Mouse (Mus musculus): ENCODE results near the gene Kcnip2. TPM values are rescaled to one million over a fixed set of nuclear protein-coding genes. Genes with fewer than 3 reads are reported as not detected.

Gene Kcnip2
- polyA plus RNA-seq, 1 experiment from 2014 or later = 2.4 TPM

DNA sequence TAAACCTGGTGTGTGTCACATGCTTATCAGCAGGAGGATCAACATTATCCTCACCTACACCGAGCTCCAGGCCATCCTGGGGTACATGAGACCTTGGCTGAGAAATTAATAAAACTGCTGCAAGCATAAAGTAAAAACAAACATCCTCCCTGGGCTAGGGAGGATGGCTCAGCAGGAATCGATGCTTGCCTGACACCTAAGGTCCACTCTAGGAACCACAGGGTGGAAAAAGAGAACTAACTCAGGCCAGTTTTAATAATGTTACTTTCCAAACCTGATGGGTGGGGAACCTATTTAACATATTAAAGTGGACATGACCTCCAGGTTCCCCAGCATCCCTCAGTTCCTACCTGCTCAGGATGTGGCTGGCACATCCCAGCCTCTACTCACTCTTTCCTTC lies 14.8 kb upstream of the Kcnip2 start:
- Histone ChIP-seq H3K36me3 (replicated peaks) (0 out of 2 replicates have a peak, but pooled peaks cover 3% of the 10 kb centered on the region), H3K4me2 (no peak overlapping the region), H3K9me3 (replicated peaks) (no peaks in the 10 kb centered on the region), H3K27ac (replicated peaks) (no peak overlapping the region), H3K9ac (no peak overlapping the region), H3K4me3 (replicated peaks) (no peak overlapping the region), H3K4me1 (replicated peaks) (no peaks in the 10 kb centered on the region; the same call in 1 of the 2 replicates), H3K27me3 (no peaks in the 10 kb centered on the region)
- no peak for ATAC-seq (ENCODE audit: insufficient read depth)
- WGBS (ENCODE audit: insufficient replicate concordance) = 40% methylated on average over 2 of the region's 2 CpGs

DNA sequence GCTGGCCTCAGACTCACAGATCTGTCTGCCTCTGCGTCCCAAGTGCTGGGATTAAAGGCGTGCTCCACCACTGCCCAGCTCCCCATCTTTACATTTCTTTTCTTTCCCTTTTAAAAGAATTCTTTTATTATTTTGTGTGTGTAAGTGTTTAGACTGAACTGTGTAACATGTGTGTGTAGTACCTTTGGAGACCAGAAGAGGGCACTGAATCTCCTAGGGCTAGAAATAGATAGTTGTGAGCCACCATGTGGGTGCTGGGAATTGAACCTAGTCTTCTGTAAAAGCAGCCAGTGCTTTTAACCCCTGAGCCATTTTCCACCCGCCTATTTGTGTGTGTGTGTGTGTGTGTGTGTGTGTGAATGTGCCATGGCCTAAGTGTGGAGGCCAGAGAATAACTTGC lies 11.9 kb upstream of the Kcnip2 start:
- ATAC-seq (ENCODE audit: insufficient read depth) = no peak
- Histone ChIP-seq H3K36me3 (replicated peaks) (0 out of 2 replicates have a peak, but pooled peaks cover 3% of the 10 kb centered on the region), H3K4me3 (replicated peaks) (no peak overlapping the region), H3K4me1 (replicated peaks) (no peaks in the 10 kb centered on the region; the same call in 1 of the 2 replicates), H3K27me3 (no peaks in the 10 kb centered on the region), H3K4me2 (no peak overlapping the region), H3K27ac (replicated peaks) (no peak overlapping the region), H3K9ac (no peak overlapping the region), H3K9me3 (replicated peaks) (no peaks in the 10 kb centered on the region)
- 73% methylated on average over 3 of the region's 3 CpGs for WGBS (ENCODE audit: insufficient replicate concordance)

DNA sequence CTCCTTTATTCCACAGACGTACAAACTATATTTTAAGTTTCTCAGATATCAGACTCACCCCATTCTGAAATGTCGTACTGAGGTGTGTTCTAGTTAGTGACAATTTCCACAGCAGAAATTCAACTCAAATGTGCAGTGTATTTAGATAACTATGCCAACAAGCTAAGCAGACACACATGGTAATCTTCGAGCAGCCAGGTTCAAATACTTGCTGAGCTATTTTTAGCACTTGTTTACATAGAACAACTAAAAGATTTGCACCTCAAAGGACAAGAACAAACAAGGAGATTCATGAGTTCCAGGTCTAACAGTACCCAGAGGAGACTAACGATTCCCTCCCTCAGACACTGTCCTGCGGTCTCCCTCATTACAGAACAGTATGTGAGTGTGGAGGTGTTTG lies 11.3 kb upstream of the Kcnip2 start:
- 0 out of 2 replicates have a peak, but pooled peaks cover 3% of the 10 kb centered on the region for H3K36me3 ChIP-seq (replicated peaks)
- no peak overlapping the region for H3K4me2 ChIP-seq
- WGBS (ENCODE audit: insufficient replicate concordance) = 59% methylated on average over 5 of the region's 5 CpGs
- no peaks in the 10 kb centered on the region for H3K9me3 ChIP-seq (replicated peaks)
- no peaks in the 10 kb centered on the region for H3K27me3 ChIP-seq
- no peaks in the 10 kb centered on the region; the same call in 1 of the 2 replicates for H3K4me1 ChIP-seq (replicated peaks)
- H3K27ac ChIP-seq (replicated peaks) = no peak overlapping the region
- H3K9ac ChIP-seq = no peak overlapping the region
- ATAC-seq (ENCODE audit: insufficient read depth) = no peak
- H3K4me3 ChIP-seq (replicated peaks) = no peak overlapping the region

DNA sequence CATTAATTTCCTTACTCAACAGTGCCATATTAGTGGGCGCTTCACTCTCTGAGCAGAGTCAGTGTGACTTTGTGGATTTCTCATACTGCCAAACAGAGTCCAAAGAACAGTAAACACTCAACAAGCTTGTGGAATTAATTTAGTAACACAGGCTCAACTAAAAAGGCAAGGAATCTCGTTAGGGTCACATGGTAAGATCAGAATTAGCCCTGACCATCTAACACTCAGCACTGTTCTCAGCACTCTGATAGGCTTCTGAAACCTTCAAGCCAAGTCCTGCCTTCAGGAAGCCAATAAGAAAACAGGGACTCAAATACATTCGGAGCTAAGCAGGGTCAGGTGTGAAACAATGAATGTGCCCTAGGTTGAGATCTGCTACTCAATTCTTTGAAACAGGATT lies 10.3 kb upstream of the Kcnip2 start:
- no peak overlapping the region for H3K4me3 ChIP-seq (replicated peaks)
- 59% methylated on average over 3 of the region's 3 CpGs for WGBS (ENCODE audit: insufficient replicate concordance)

DNA sequence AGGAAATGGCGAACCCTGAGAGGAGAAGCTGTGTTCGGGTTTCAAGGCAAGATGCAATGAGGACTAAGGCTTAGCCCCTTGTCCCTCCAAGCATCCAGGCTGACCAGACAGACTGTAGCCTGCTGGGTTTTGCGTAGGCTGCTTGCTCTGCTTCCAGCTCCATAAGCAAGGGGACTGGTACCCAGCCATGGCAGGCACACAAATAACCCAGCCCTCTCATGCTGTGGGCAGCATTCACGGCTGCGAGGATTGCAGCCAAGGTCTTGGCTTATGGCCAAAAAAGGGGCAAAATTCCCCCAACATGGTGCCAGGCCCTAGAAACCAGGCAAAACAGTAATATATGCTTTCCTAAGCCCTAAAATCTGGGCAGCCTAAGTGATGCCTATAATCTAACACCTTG lies 6.0 kb upstream of the Kcnip2 start:
- Histone ChIP-seq H3K4me3 (replicated peaks) (no peak overlapping the region), H3K4me1 (replicated peaks) (no peaks in the 10 kb centered on the region; the same call in 1 of the 2 replicates), H3K9ac (no peak overlapping the region), H3K9me3 (replicated peaks) (no peaks in the 10 kb centered on the region), H3K27me3 (peaks cover 11% of the 10 kb centered on the region), H3K36me3 (replicated peaks) (no peaks in the 10 kb centered on the region), H3K27ac (replicated peaks) (no peak overlapping the region), H3K4me2 (no peak overlapping the region)
- 66% methylated on average over 5 of the region's 5 CpGs for WGBS (ENCODE audit: insufficient replicate concordance)
- ATAC-seq (ENCODE audit: insufficient read depth) = no peak

More for the DNA sequence above, 10.3 kb upstream of the Kcnip2 start:
- ATAC-seq (ENCODE audit: insufficient read depth) = no peak
- H3K27ac ChIP-seq (replicated peaks) = no peak overlapping the region
- no peaks in the 10 kb centered on the region; the same call in 1 of the 2 replicates for H3K4me1 ChIP-seq (replicated peaks)
- no peaks in the 10 kb centered on the region for H3K27me3 ChIP-seq
- H3K9ac ChIP-seq = no peak overlapping the region
- no peaks in the 10 kb centered on the region for H3K9me3 ChIP-seq (replicated peaks)
- H3K4me2 ChIP-seq = no peak overlapping the region
- H3K36me3 ChIP-seq (replicated peaks) = 0 out of 2 replicates have a peak, but pooled peaks cover 3% of the 10 kb centered on the region

DNA sequence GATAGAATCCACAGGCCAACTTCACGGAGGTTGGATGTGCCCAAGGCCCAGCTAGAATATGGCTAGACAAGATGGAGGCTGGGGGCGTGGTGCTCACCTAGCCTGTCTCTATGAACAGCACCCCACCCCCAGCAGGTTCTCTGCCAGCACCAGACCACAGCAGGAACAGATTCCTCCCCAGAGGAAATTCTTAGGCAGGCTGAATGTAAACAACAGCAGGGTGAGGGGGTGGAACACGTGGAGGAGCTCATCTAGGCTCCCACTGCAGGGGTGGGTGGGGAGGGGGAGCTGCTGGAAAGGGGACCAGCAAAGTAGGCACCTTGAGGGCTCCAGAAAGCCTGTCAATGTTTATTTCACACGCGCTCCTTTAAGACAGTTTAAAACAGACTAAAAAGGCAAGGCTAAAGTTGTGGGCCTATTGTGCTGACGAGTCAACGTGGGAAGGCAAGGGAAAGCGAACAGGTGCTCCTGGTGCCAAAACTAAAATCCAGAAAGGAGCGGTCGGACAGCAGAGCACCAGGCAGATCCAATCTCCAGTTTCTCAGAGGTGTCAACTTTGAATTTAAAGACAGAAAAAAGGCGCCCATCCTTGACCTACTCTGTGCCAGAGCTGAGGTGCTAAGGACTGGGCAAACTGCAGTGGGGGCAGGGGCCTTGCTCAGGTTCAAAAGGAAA lies 2.1 kb upstream of the Kcnip2 start:
- Histone ChIP-seq H3K36me3 (replicated peaks) (no peaks in the 10 kb centered on the region), H3K4me3 (replicated peaks) (no peak overlapping the region), H3K4me1 (replicated peaks) (peaks cover 15% of the 10 kb centered on the region), H3K27me3 (peaks cover 50% of the 10 kb centered on the region), H3K9me3 (replicated peaks) (no peaks in the 10 kb centered on the region), H3K9ac (no peak overlapping the region), H3K27ac (replicated peaks) (no peak overlapping the region), H3K4me2 (no peak overlapping the region)
- ATAC-seq (ENCODE audit: insufficient read depth) = no peak
- WGBS (ENCODE audit: insufficient replicate concordance) = 60% methylated on average over 11 of the region's 11 CpGs

DNA sequence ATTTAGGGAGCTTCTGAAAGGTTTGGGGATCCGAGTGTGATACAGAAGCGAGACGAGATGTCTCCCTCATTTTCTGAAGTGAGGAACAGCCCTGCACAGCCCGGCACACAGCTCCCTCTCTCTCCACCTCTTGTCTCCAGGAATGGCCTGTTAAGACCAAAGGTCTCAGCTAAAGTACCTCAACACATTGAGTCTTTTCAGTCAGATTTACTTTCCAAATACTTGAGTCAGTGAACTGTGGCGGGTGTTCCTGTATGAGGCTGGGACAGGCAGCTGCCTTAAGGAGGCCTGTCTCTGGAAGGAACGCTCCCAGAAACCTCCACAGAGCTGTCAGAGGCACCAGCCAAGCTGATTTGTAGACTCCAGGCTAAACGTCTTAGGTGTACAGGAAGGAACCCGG lies 866 bp upstream of the Kcnip2 start:
- H3K4me1 ChIP-seq (replicated peaks) = peaks cover 26% of the 10 kb centered on the region
- WGBS (ENCODE audit: insufficient replicate concordance) = 44% methylated on average over 8 of the region's 8 CpGs
- peaks cover 62% of the 10 kb centered on the region for H3K27me3 ChIP-seq
- no peak for ATAC-seq (ENCODE audit: insufficient read depth)
- no peak overlapping the region for H3K9ac ChIP-seq
- H3K4me3 ChIP-seq (replicated peaks) = no peak overlapping the region
- no peaks in the 10 kb centered on the region for H3K36me3 ChIP-seq (replicated peaks)
- H3K27ac ChIP-seq (replicated peaks) = no peak overlapping the region
- H3K4me2 ChIP-seq = no peak overlapping the region
- no peaks in the 10 kb centered on the region for H3K9me3 ChIP-seq (replicated peaks)

DNA sequence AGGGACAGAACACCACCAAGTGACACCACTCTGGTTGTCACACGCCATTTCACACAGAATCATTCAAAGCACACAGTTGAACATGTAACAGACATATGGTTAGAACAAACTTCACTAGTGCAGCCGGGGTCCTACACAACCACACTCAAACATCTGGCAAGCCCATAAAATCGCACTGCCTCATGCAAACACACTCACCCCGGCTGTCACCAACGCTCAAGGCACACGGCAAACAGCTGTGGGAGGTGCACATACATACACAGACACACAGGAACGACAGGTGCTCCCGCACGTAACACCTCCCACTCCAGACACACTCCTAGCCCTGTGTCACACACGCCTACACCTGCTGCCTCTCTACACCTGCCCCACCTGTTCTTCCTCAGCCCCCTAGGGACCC lies 691 bp downstream of the Kcnip2 start:
- WGBS (ENCODE audit: insufficient replicate concordance) = 55% methylated on average over 10 of the region's 10 CpGs
- Histone ChIP-seq H3K27me3 (peaks cover 68% of the 10 kb centered on the region), H3K4me3 (replicated peaks) (no peak overlapping the region), H3K9ac (no peak overlapping the region), H3K36me3 (replicated peaks) (no peaks in the 10 kb centered on the region), H3K9me3 (replicated peaks) (no peaks in the 10 kb centered on the region), H3K27ac (replicated peaks) (no peak overlapping the region), H3K4me2 (peak overlapping the region; percentile 56), H3K4me1 (replicated peaks) (peaks cover 26% of the 10 kb centered on the region)
- no peak for ATAC-seq (ENCODE audit: insufficient read depth)

DNA sequence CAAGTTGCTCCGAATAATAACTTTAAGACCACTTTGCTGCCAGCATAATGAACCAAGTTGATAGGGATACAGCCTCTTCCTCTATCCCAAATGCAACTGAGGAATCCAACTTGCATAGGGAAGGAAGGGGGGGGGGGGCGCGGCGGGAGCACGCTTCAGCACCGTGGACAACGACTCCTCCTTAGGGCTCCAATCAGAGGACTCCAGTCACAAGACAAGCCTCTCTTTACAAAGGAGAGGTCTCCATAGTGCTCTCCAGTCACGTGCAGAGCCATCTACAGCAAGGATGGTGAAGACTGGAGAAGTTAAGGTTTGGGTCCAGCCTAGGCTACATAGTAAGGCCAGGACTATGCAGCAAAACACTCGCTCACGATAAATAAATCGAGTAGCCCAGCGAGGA lies 2.1 kb downstream of the Kcnip2 start:
- 13% methylated on average over 12 of the region's 12 CpGs for WGBS (ENCODE audit: insufficient replicate concordance)
- Histone ChIP-seq H3K36me3 (replicated peaks) (no peaks in the 10 kb centered on the region), H3K27me3 (peaks cover 68% of the 10 kb centered on the region), H3K27ac (replicated peaks) (no peak overlapping the region), H3K9me3 (replicated peaks) (no peaks in the 10 kb centered on the region), H3K9ac (no peak overlapping the region), H3K4me3 (replicated peaks) (no peak overlapping the region), H3K4me1 (replicated peaks) (peaks cover 26% of the 10 kb centered on the region), H3K4me2 (no peak overlapping the region)
- no peak for ATAC-seq (ENCODE audit: insufficient read depth)

DNA sequence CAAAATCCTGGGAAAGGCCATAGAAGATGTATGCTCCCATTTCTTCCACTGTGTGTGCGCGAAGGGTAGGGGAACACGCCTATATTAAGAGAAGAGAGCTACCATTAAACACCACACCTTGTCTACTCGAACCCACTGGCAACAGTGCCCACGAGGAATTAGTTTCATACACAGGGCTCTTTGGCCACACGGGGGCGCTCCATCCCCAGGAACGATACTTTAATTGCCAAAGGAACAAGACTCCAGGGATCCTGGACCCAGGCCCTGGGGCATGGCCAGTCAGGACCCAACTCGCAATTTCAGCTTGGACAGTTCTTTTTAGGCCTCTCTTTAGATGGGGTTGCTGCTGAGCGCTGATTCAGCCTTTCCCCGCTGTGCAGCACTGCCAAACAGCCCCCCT lies 2.6 kb downstream of the Kcnip2 start:
- no peak overlapping the region for H3K9ac ChIP-seq
- H3K27ac ChIP-seq (replicated peaks) = no peak overlapping the region
- no peaks in the 10 kb centered on the region for H3K36me3 ChIP-seq (replicated peaks)
- ATAC-seq (ENCODE audit: insufficient read depth) = no peak
- H3K9me3 ChIP-seq (replicated peaks) = no peaks in the 10 kb centered on the region
- no peak overlapping the region for H3K4me3 ChIP-seq (replicated peaks)
- H3K27me3 ChIP-seq = peaks cover 68% of the 10 kb centered on the region
- H3K4me1 ChIP-seq (replicated peaks) = peaks cover 26% of the 10 kb centered on the region
- WGBS (ENCODE audit: insufficient replicate concordance) = 5% methylated on average over 11 of the region's 11 CpGs
- no peak overlapping the region for H3K4me2 ChIP-seq

DNA sequence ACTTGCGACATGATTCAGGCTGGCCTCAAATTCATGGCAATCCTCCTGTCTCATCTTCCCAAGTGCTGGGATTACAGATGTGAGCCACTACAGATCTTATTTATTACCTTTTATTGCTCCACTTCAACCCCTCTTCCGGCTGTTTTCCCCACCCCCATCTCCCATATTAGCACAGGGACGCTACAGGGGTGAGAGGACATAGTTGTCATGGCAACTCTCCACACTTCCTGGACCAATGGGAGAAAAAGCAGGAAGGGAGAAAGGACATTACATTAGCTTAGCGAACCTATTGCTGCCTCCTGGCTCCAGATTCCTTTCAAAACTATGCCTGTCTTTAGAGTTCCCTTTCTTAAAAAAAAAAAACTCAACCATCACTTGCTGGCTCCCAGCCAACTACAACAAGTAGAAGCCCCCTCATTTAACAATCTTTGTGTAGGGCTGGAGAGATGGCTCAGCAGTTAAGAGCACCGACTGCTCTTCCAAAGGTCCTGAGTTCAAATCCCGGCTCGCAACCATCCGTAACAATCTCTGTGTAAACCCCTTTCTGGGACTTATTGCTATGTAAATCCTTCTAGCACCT lies 3.1 kb downstream of the Kcnip2 start:
- Histone ChIP-seq H3K27ac (replicated peaks) (no peak overlapping the region), H3K36me3 (replicated peaks) (no peaks in the 10 kb centered on the region), H3K4me2 (peak overlapping the region; percentile 69), H3K27me3 (peaks cover 66% of the 10 kb centered on the region), H3K9me3 (replicated peaks) (no peaks in the 10 kb centered on the region), H3K4me1 (replicated peaks) (peaks cover 26% of the 10 kb centered on the region), H3K9ac (0 out of 2 replicates have a peak overlapping the region, but pooled peaks have one; percentile 13), H3K4me3 (replicated peaks) (no peak overlapping the region)
- no peak for ATAC-seq (ENCODE audit: insufficient read depth)
- WGBS (ENCODE audit: insufficient replicate concordance) = 12% methylated on average over 8 of the region's 8 CpGs
